Mouse (Mus musculus) testis, adult 2 months (tissue): ENCODE data around the gene Galnt2.

Source experiments
- CTCF ChIP-seq: fragments of 200-500 bp; IDR thresholded peaks from 2 replicates; pipeline ENCODE4 v1.5.1; 2012; ENCODE audit warnings: low read depth, mild to moderate bottlenecking, inconsistent platforms, low read length, moderate library complexity; ENCODE audit not compliant: control insufficient read depth, insufficient read depth, insufficient replicate concordance
- POLR2A ChIP-seq: fragments of 200-500 bp; IDR thresholded peaks from 2 replicates; pipeline ENCODE4 v1.6.1; 2012; ENCODE audit warnings: low read depth, mild to moderate bottlenecking, inconsistent platforms, low read length, moderate library complexity; ENCODE audit not compliant: control insufficient read depth

DNA sequence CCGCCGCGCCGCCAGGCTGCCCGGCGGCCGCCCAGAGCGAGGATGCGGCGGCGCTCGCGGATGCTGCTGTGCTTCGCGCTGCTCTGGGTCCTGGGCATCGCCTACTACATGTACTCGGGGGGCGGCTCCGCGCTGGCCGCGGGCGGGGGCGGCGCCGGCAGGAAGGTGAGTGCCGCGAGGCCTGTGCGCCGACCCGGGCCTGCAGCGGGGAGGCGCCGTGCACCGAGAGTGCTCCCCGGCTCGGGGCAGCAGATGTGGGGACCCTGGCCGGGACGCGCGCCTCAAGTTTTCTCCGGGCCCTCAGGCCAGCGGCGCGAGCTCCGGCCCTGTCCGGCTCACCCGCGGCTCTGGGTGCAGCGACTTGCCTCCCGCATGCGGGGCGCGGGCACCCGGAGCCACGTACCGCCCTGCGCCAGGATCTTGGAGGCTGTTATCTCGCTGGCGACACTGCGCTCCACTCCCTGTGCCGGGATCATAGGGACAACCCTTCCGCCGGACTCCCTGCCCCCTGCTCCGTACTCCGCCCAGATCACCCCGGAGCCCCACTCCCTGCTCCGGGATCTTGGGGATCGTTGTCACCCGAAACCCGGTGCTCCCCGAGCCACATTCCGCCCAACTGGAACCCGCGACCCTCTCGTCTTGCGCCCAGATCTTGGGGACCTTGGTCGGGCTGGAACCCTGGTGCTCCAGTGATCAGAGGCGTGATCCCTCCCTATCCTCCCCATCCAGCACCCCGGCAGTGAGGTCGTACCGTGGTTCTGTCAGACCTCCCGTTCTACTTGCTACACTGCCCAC, 491 bp downstream of the Galnt2 start:
- TF ChIP-seq POLR2A: no peak
- no peak for TF ChIP-seq CTCF
